In the genomic region with DNA sequence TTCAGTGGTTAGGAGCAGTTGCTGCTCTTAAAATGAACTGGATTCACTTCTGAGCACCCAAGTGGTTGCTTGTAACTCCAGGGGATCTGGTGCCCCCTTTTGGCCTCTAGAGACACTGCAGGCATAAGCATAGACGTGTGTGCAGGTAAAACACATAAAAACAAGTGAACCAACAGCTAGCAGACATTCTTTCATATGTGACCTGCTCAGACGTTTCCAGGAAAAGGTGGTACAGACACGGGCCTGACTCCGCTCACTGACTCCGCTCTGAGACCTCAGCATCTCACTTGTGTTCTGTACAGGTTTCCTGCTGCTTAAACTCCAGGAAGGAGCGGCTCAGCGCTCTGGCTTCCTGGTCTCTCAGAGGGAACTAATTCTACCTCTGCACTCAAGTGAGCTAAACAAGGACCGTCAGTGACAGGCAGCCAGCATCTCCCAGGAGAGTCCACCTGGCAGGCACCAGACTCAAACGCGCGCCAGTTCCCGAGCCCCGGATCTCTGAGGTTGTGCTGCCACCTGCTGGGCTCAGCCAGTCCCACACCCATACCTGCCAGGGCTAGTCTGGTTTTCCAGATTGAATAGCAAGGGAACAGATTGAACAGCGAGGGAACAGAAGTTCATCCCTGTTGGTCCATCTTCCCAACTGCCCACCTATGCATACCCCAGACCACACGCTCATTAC, we compare ENCODE assay signal across 8 mouse cellular contexts. TPM values are rescaled to one million over a fixed set of nuclear protein-coding genes. Genes with fewer than 3 reads are reported as not detected.
DNase-seq lines count a peak whose midpoint lies in the region; ATAC-seq and TF ChIP-seq lines count a peak whose summit lies in the region.

No protein-coding gene starts in this region.

- no peak overlapping the region for H3K27ac ChIP-seq in heart, embryonic 13.5 days (replicated peaks)
- no peak overlapping the region for H3K27ac ChIP-seq in liver, embryonic 13.5 days
- no peak overlapping the region for H3K27ac ChIP-seq in stomach, embryonic 15.5 days

- DNase-seq in B cell, adult 2 months = peak; percentile 92
- DNase-seq in brain, embryonic 14.5 days (ENCODE audit: low read depth) = peak; percentile 85
- DNase-seq in kidney, postnatal 10 days = peak; percentile 90
- peak; percentile 75 for DNase-seq in liver, embryonic 13.5 days
- DNase-seq in neural tube, embryonic 10.5 days (ENCODE audit: extremely low spot score, low spot score) = peak; percentile 90

- H3K27me3 ChIP-seq in erythroblast, embryonic 14.5 days (ENCODE audit: control insufficient read depth) = no peaks in the 10 kb centered on the region
- no peaks in the 10 kb centered on the region for H3K27me3 ChIP-seq in heart, embryonic 13.5 days (replicated peaks)
- no peaks in the 10 kb centered on the region for H3K27me3 ChIP-seq in liver, embryonic 13.5 days
- H3K27me3 ChIP-seq in stomach, embryonic 15.5 days (replicated peaks) = no peaks in the 10 kb centered on the region

- H3K4me2 ChIP-seq in heart, embryonic 13.5 days = peak overlapping the region; percentile 76
- peak overlapping the region; percentile 87 for H3K4me2 ChIP-seq in liver, embryonic 13.5 days
- H3K4me2 ChIP-seq in stomach, embryonic 15.5 days = peak overlapping the region; percentile 68

- H3K36me3 ChIP-seq in erythroblast, embryonic 14.5 days (ENCODE audit: control insufficient read depth) = peaks cover 13% of the 10 kb centered on the region
- H3K36me3 ChIP-seq in heart, embryonic 13.5 days = peaks cover 14% of the 10 kb centered on the region
- H3K36me3 ChIP-seq in liver, embryonic 13.5 days = peaks cover 2% of the 10 kb centered on the region; the same call in 1 of the 2 replicates
- peaks cover 8% of the 10 kb centered on the region; the same call in 1 of the 2 replicates for H3K36me3 ChIP-seq in stomach, embryonic 15.5 days

- TF ChIP-seq POLR2A in brain, embryonic 14.5 days (IDR thresholded peaks at IDR 0.05; ENCODE audit: borderline replicate concordance, extremely low read depth, insufficient read depth, insufficient read length, poor library complexity, severe bottlenecking) = no peak

- H3K4me1 ChIP-seq in erythroblast, embryonic 14.5 days (ENCODE audit: control insufficient read depth) = peaks cover 13% of the 10 kb centered on the region
- H3K4me1 ChIP-seq in heart, embryonic 13.5 days = peaks cover 5% of the 10 kb centered on the region
- peaks cover 14% of the 10 kb centered on the region for H3K4me1 ChIP-seq in liver, embryonic 13.5 days (replicated peaks)
- H3K4me1 ChIP-seq in stomach, embryonic 15.5 days = no peaks in the 10 kb centered on the region

- ATAC-seq in heart, embryonic 13.5 days (ENCODE audit: extremely low read depth, insufficient number of reproducible peaks, low FRiP score, low TSS enrichment) = peak; percentile 61
- ATAC-seq in liver, embryonic 13.5 days (ENCODE audit: low read depth) = peak; percentile 88
- peak; percentile 83 for ATAC-seq in stomach, embryonic 15.5 days (ENCODE audit: insufficient read depth, low FRiP score, low read depth)

- 7% methylated on average over 15 of the region's 15 CpGs for WGBS in heart, embryonic 13.5 days
- WGBS in liver, embryonic 13.5 days (ENCODE audit: insufficient replicate concordance) = 5% methylated on average over 15 of the region's 15 CpGs
- 8% methylated on average over 15 of the region's 15 CpGs for WGBS in stomach, embryonic 15.5 days

- H3K9me3 ChIP-seq in erythroblast, embryonic 14.5 days (ENCODE audit: control insufficient read depth, low read length) = no peaks in the 10 kb centered on the region
- no peaks in the 10 kb centered on the region for H3K9me3 ChIP-seq in heart, embryonic 13.5 days
- no peaks in the 10 kb centered on the region for H3K9me3 ChIP-seq in liver, embryonic 13.5 days (replicated peaks)
- no peaks in the 10 kb centered on the region for H3K9me3 ChIP-seq in stomach, embryonic 15.5 days

- H3K4me3 ChIP-seq in erythroblast, embryonic 14.5 days (replicated peaks) = peak overlapping the region; percentile 59
- peak overlapping the region; percentile 46 for H3K4me3 ChIP-seq in heart, embryonic 13.5 days
- peak overlapping the region; percentile 54 for H3K4me3 ChIP-seq in liver, embryonic 13.5 days (replicated peaks)
- H3K4me3 ChIP-seq in stomach, embryonic 15.5 days (replicated peaks) = peak overlapping the region; percentile 31

- peak overlapping the region; percentile 12; the same call in 1 of the 2 replicates for H3K9ac ChIP-seq in heart, embryonic 13.5 days
- peak overlapping the region; percentile 65 for H3K9ac ChIP-seq in liver, embryonic 13.5 days
- H3K9ac ChIP-seq in stomach, embryonic 15.5 days = no peak overlapping the region

- peak; percentile 96 for TF ChIP-seq CTCF in brain, embryonic 14.5 days (IDR thresholded peaks at IDR 0.05; ENCODE audit: borderline replicate concordance, extremely low read depth, insufficient read depth, insufficient read length)

RNA-seq across cellular contexts. Expression of a gene that starts 14.9 kb away (rescaled TPM):
- polyA plus RNA-seq in brain, embryonic 14.5 days (2012; rRNA removed) = 0.03 TPM in 2 replicates
- polyA plus RNA-seq in erythroblast, embryonic 14.5 days (2012) = not detected in 2 replicates
- 0.37 and 0.44 TPM in 2 replicates for polyA plus RNA-seq in heart, embryonic 13.5 days (2015; fragmentation: Nextera tagmentation; extraction: Ambion mirVana)
- polyA plus RNA-seq in liver, embryonic 13.5 days (2015; fragmentation: Nextera tagmentation; extraction: Ambion mirVana) = 0.12 and 0.14 TPM in 2 replicates
- polyA plus RNA-seq in stomach, embryonic 15.5 days (2015; fragmentation: Nextera tagmentation; extraction: Ambion mirVana) = 0.90 and 1.1 TPM in 2 replicates

RNA-seq across cellular contexts. Expression of a gene that starts 19.2 kb away (rescaled TPM):
- polyA plus RNA-seq in brain, embryonic 14.5 days (2012; rRNA removed) = 69.2 and 132 TPM in 2 replicates
- 1.1 and 1.9 TPM in 2 replicates for polyA plus RNA-seq in erythroblast, embryonic 14.5 days (2012)
- polyA plus RNA-seq in heart, embryonic 13.5 days (2015; fragmentation: Nextera tagmentation; extraction: Ambion mirVana) = 29.5 and 35.0 TPM in 2 replicates
- 20.0 and 27.2 TPM in 2 replicates for polyA plus RNA-seq in liver, embryonic 13.5 days (2015; fragmentation: Nextera tagmentation; extraction: Ambion mirVana)
- polyA plus RNA-seq in stomach, embryonic 15.5 days (2015; fragmentation: Nextera tagmentation; extraction: Ambion mirVana) = 48.7 and 58.0 TPM in 2 replicates

RNA-seq across cellular contexts. Expression of a gene that starts 19.4 kb away (rescaled TPM):
- 25.7 and 32.4 TPM in 2 replicates for polyA plus RNA-seq in brain, embryonic 14.5 days (2012; rRNA removed)
- 3.9 and 5.5 TPM in 2 replicates for polyA plus RNA-seq in erythroblast, embryonic 14.5 days (2012)
- polyA plus RNA-seq in heart, embryonic 13.5 days (2015; fragmentation: Nextera tagmentation; extraction: Ambion mirVana) = 11.3 and 11.9 TPM in 2 replicates
- 9.9 and 11.4 TPM in 2 replicates for polyA plus RNA-seq in liver, embryonic 13.5 days (2015; fragmentation: Nextera tagmentation; extraction: Ambion mirVana)
- polyA plus RNA-seq in stomach, embryonic 15.5 days (2015; fragmentation: Nextera tagmentation; extraction: Ambion mirVana) = 18.5 and 19.4 TPM in 2 replicates

RNA-seq across cellular contexts. Expression of a gene that starts 21.6 kb away (rescaled TPM):
- 5.3 and 6.3 TPM in 2 replicates for polyA plus RNA-seq in brain, embryonic 14.5 days (2012; rRNA removed)
- polyA plus RNA-seq in erythroblast, embryonic 14.5 days (2012) = 0.20 and 0.22 TPM in 2 replicates
- 5.3 and 7.9 TPM in 2 replicates for polyA plus RNA-seq in heart, embryonic 13.5 days (2015; fragmentation: Nextera tagmentation; extraction: Ambion mirVana)
- polyA plus RNA-seq in liver, embryonic 13.5 days (2015; fragmentation: Nextera tagmentation; extraction: Ambion mirVana) = 39.4 and 47.1 TPM in 2 replicates
- polyA plus RNA-seq in stomach, embryonic 15.5 days (2015; fragmentation: Nextera tagmentation; extraction: Ambion mirVana) = 9.2 and 16.4 TPM in 2 replicates

RNA-seq across cellular contexts. Expression of a gene that starts 32.3 kb away (rescaled TPM):
- 35.3 and 35.4 TPM in 2 replicates for polyA plus RNA-seq in brain, embryonic 14.5 days (2012; rRNA removed)
- 4.4 and 6.3 TPM in 2 replicates for polyA plus RNA-seq in erythroblast, embryonic 14.5 days (2012)
- 23.3 and 26.6 TPM in 2 replicates for polyA plus RNA-seq in heart, embryonic 13.5 days (2015; fragmentation: Nextera tagmentation; extraction: Ambion mirVana)
- 55.3 and 61.6 TPM in 2 replicates for polyA plus RNA-seq in liver, embryonic 13.5 days (2015; fragmentation: Nextera tagmentation; extraction: Ambion mirVana)
- polyA plus RNA-seq in stomach, embryonic 15.5 days (2015; fragmentation: Nextera tagmentation; extraction: Ambion mirVana) = 36.6 and 40.5 TPM in 2 replicates
